Mouse (Mus musculus) MEL (cell line): ENCODE measurements around the gene Zbtb38. TPM values are rescaled to one million over a fixed set of nuclear protein-coding genes. Genes with fewer than 3 reads are reported as not detected.
"Not testable (repeated sequence)": the region's sequence is repeated elsewhere in the genome, so short reads cannot be mapped to it uniquely, and the experiment has no call there.

Source experiments
- DNase-seq: peaks from one replicate; pipeline ENCODE4 v3.0.0; 2011; ENCODE audit warnings: low read depth, low spot score
- H3K27ac ChIP-seq: 2 replicates; pipeline ENCODE4 v1.5.1; 2012; ENCODE audit warnings: low read depth, mild to moderate bottlenecking, control low read depth, low read length, moderate library complexity; ENCODE audit not compliant: control insufficient read depth
- H3K27me3 ChIP-seq, 2 experiments: fragments of 150-350 bp in 1 of 2; sonication (generic) in 1 of 2; 2 replicates each; pipeline ENCODE4 v1.6.1; 2012; ENCODE audit warnings: low read length in 2 of 2, mild to moderate bottlenecking in 2 of 2, improper control_type of control experiment in 1 of 2, moderate library complexity in 1 of 2; ENCODE audit not compliant: insufficient read depth in 2 of 2, control insufficient read depth in 1 of 2
- H3K36me3 ChIP-seq, 2 experiments: 2 replicates each; pipeline ENCODE4 v1.6.1; 2012 to 2014; ENCODE audit warnings: low read length in 2 of 2, improper control_type of control experiment in 1 of 2, inconsistent platforms in 1 of 2, mild to moderate bottlenecking in 1 of 2; ENCODE audit not compliant: insufficient read depth in 2 of 2, control insufficient read depth in 1 of 2
- H3K4me1 ChIP-seq, 2 experiments: fragments of 150-350 bp in 1 of 2; sonication (generic) in 1 of 2; 2 replicates each; pipeline ENCODE4 v1.6.1; 2012; ENCODE audit warnings: low read length in 2 of 2, improper control_type of control experiment in 1 of 2, mild to moderate bottlenecking in 1 of 2; ENCODE audit not compliant: insufficient read depth in 2 of 2, control insufficient read depth in 1 of 2
- H3K4me3 ChIP-seq, 2 experiments: fragments of 150-350 bp in 1 of 2; sonication (generic) in 1 of 2; 2 replicates each; pipeline ENCODE4 v1.5.1; 2012; ENCODE audit warnings: low read depth in 2 of 2, low read length in 2 of 2, mild to moderate bottlenecking in 2 of 2, moderate library complexity in 2 of 2, control low read depth in 1 of 2, improper control_type of control experiment in 1 of 2; ENCODE audit not compliant: control insufficient read depth in 1 of 2, insufficient read depth in 1 of 2
- H3K79me2 ChIP-seq: 2 replicates; pipeline ENCODE4 v1.6.1; 2012; ENCODE audit warnings: mild to moderate bottlenecking, low read length, moderate library complexity; ENCODE audit not compliant: control insufficient read depth, poor library complexity, insufficient read depth
- H3K9ac ChIP-seq: 2 replicates; pipeline ENCODE4 v1.6.1; 2012; ENCODE audit warnings: low read depth, mild to moderate bottlenecking, control low read depth, low read length, moderate library complexity; ENCODE audit not compliant: control insufficient read depth, poor library complexity, severe bottlenecking
- H3K9me3 ChIP-seq: fragments of 150-350 bp; sonication (generic); replicated peaks from 2 replicates; pipeline ENCODE4 v1.6.1; 2012; ENCODE audit warnings: mild to moderate bottlenecking, low read length, improper control_type of control experiment, moderate library complexity; ENCODE audit not compliant: insufficient read depth
- BHLHE40 ChIP-seq: IDR thresholded peaks from 2 replicates; pipeline ENCODE4 v1.6.1; 2012; ENCODE audit warnings: low read depth, mild to moderate bottlenecking, inconsistent platforms, low read length, improper control_type of control experiment, borderline replicate concordance
- EP300 ChIP-seq, 2 experiments: IDR thresholded peaks; 2 replicates each; pipeline ENCODE4 v1.6.1; 2011; ENCODE audit warnings: improper control_type of control experiment in 2 of 2, low read length in 2 of 2, low read depth in 1 of 2, mild to moderate bottlenecking in 1 of 2
- ETS1 ChIP-seq: IDR thresholded peaks from 2 replicates; pipeline ENCODE4 v1.6.1; 2012; ENCODE audit warnings: low read depth, mild to moderate bottlenecking, inconsistent platforms, low read length, improper control_type of control experiment, moderate library complexity
- GABPA ChIP-seq: IDR thresholded peaks from 2 replicates; pipeline ENCODE4 v1.6.1; 2012; ENCODE audit warnings: low read depth, mild to moderate bottlenecking, inconsistent platforms, low read length, improper control_type of control experiment, moderate library complexity
- GATA1 ChIP-seq: IDR thresholded peaks from 2 replicates; pipeline ENCODE4 v1.6.1; 2011; ENCODE audit warnings: low read depth, low read length, improper control_type of control experiment
- MAX ChIP-seq: IDR thresholded peaks from 2 replicates; pipeline ENCODE4 v1.6.1; 2011; ENCODE audit warnings: low read length, improper control_type of control experiment
- MAZ ChIP-seq: IDR thresholded peaks from 2 replicates; pipeline ENCODE4 v1.6.1; 2012; ENCODE audit warnings: low read depth, mild to moderate bottlenecking, inconsistent platforms, low read length, improper control_type of control experiment
- MXI1 ChIP-seq: IDR thresholded peaks from 2 replicates; pipeline ENCODE4 v1.6.1; 2011; ENCODE audit warnings: mild to moderate bottlenecking, low read depth, low read length, improper control_type of control experiment
- MYB ChIP-seq: IDR thresholded peaks from 2 replicates; pipeline ENCODE4 v1.6.1; 2011; ENCODE audit warnings: mild to moderate bottlenecking, low read depth, low read length, improper control_type of control experiment
- MYC ChIP-seq: IDR thresholded peaks from 2 replicates; pipeline ENCODE4 v1.6.1; 2011; ENCODE audit warnings: low read depth, mild to moderate bottlenecking, low read length, improper control_type of control experiment, moderate library complexity
- NELFE ChIP-seq: IDR thresholded peaks from 2 replicates; pipeline ENCODE4 v1.6.1; 2011; ENCODE audit warnings: low read depth, low read length, improper control_type of control experiment
- SIN3A ChIP-seq: IDR thresholded peaks from 2 replicates; pipeline ENCODE4 v1.6.1; 2012; ENCODE audit warnings: low read length, improper control_type of control experiment, inconsistent platforms
- TAL1 ChIP-seq: IDR thresholded peaks from 2 replicates; pipeline ENCODE4 v1.6.1; 2012; ENCODE audit warnings: mild to moderate bottlenecking, inconsistent platforms, low read length, moderate library complexity, mixed read lengths
- TBP ChIP-seq: IDR thresholded peaks from 2 replicates; pipeline ENCODE4 v1.8.0; 2011; ENCODE audit warnings: low read depth, low read length, improper control_type of control experiment
- ZKSCAN1 ChIP-seq: IDR thresholded peaks from 2 replicates; pipeline ENCODE4 v1.6.1; 2012; ENCODE audit warnings: low read depth, mild to moderate bottlenecking, inconsistent platforms, low read length, improper control_type of control experiment, moderate library complexity
- ZMIZ1 ChIP-seq: IDR thresholded peaks from 2 replicates; pipeline ENCODE4 v1.6.1; 2012; ENCODE audit warnings: low read depth, mild to moderate bottlenecking, inconsistent platforms, low read length, improper control_type of control experiment, moderate library complexity
- ZNF384 ChIP-seq: IDR thresholded peaks from 2 replicates; pipeline ENCODE4 v1.6.1; 2012; ENCODE audit warnings: low read depth, mild to moderate bottlenecking, inconsistent platforms, low read length, improper control_type of control experiment
- polyA plus RNA-seq, 2 experiments: library from polyadenylated mRNA; stranded (reverse) in 1 of 2; unstranded in 1 of 2; fragments of >175 nt in 1 of 2; fragments of >200 nt in 1 of 2; gene quantifications; 2 replicates each; pipeline versions ENCODE4 v1.2.1 to v1.2.4; 2012; ENCODE audit warnings: low replicate concordance in 2 of 2, low read depth in 1 of 2; ENCODE audit not compliant: insufficient read length in 2 of 2, insufficient read depth in 1 of 2, missing spikeins in 1 of 2
- total RNA-seq: library from RNA; depleted of rRNA; stranded (reverse); fragments of 300-350 nt; gene quantifications from 2 replicates; pipeline ENCODE4 v1.2.3, GENCODE M21; 2012

The Zbtb38 gene
- total and polyA plus RNA-seq, 3 experiments, result 10.9 to 65.0 (median 12.2) TPM

DNA sequence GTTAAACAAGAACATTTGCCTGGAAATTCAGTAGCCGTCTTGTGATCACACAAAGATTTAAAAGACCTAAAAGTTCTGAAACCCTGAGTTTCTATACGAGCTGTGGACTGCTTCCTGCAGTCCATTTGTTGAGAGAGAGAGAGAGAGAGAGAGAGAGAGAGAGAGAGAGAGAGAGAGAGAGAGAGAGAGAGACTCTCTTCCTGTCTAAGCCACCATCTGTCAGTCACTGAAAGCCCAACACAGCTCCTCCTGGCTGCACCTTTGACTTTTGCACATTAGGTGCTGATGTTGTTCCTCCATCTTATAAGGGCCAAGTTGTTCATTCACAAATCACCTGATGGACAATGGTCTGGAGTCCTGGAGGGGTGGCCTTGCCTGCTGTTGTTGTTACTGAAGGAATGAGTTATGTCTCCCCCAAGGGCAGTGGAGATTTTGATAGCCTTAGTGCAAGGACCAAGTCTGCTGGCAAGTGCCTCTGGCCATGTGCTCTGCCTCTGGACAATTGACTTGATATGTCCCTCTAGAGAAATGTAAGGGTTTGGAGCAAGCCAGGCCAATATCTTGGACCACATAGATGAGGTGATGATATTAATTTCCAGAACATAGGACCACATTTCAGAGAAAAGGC is 105.8 kb downstream of the Zbtb38 start:
- H3K27me3 ChIP-seq, result no peaks in the 10 kb centered on the region
- no peaks in the 10 kb centered on the region for H3K36me3 ChIP-seq
- no peak overlapping the region for H3K4me3 ChIP-seq
- no peaks in the 10 kb centered on the region for H3K79me2 ChIP-seq
- DNase-seq, result no peak
- H3K9me3 ChIP-seq, result no peaks in the 10 kb centered on the region
- H3K9ac ChIP-seq, result no peak overlapping the region
- TF ChIP-seq ZKSCAN1 (no peak), NELFE (no peak), MXI1 (no peak), MAZ (no peak), SIN3A (no peak), ZNF384 (no peak)
- no peak overlapping the region for H3K27ac ChIP-seq
- H3K4me1 ChIP-seq, result no peaks in the 10 kb centered on the region; a peak in 1 of 4 replicates

DNA sequence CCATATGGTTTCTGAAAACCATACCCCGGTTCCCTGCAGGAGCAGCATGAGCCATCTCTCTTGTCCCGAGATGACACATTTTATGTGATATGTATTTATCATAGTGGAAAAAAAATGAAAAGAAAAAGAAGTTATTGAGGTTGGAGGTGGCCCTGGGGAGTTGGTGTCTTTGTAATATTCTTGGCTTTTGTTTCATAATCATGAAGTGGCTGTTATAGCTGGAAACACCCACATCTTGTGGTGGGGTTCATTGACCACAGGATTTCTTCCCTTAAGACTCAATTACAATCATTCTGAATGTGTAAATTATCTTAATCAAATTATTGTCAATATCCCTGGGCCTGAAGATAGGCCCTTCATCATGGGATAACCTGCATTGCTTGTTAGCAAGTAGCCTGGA is 107.8 kb downstream of the Zbtb38 start:
- DNase-seq, result no peak
- Histone ChIP-seq H3K9ac (no peak overlapping the region), H3K9me3 (no peaks in the 10 kb centered on the region), H3K4me1 (peaks cover 2 to 7% of the 10 kb centered on the region in 2 experiments; a peak in 1 of 4 replicates), H3K27ac (no peak overlapping the region), H3K27me3 (no peaks in the 10 kb centered on the region), H3K4me3 (no peak overlapping the region), H3K79me2 (no peaks in the 10 kb centered on the region), H3K36me3 (peaks cover 0 to 2% of the 10 kb centered on the region in 2 experiments; a peak in 1 of 4 replicates)
- TF ChIP-seq MAX (no peak), BHLHE40 (no peak), TAL1 (no peak), GABPA (no peak), GATA1 (no peak), ETS1 (no peak), ZMIZ1 (no peak), MYC (no peak), MYB (no peak)

- not testable (repeated sequence) for H3K36me3 ChIP-seq, H3K9me3 ChIP-seq, H3K27ac ChIP-seq
- peak; percentile 47 for DNase-seq
- peak; percentile 84 for TF ChIP-seq ZNF384
- 0 out of 4 replicates have a peak, but pooled peaks of 1 of the 2 experiments have one; percentile 12 for TF ChIP-seq EP300 (IDR thresholded peaks at IDR 0.05; ENCODE audit: low read depth in 1 of 2, low read length in 2 of 2)
- TF ChIP-seq TBP, result peak; percentile 82
- TF ChIP-seq, all 39 proteins: peak for 3; not testable (repeated sequence) for 36
- H3K27me3 ChIP-seq, H3K79me2 ChIP-seq, H3K9ac ChIP-seq, H3K4me3 ChIP-seq: not testable (repeated sequence)
- peaks cover 8 to 14% of the 10 kb centered on the region in 2 experiments for H3K4me1 ChIP-seq
These were observed 108.6 kb downstream of the Zbtb38 start for GRCm38 (mm10) chr9:96644002-96644401.
